Mouse (Mus musculus) embryonic stem cell, embryonic (primary cell): ENCODE results near the gene Sh3gl1.

Experiments used
- CTCF ChIA-PET, 4 experiments: fragments of 300-600 bp in 2 of 4; fragments of 350-600 bp in 2 of 4; sonication (Branson Sonifier 250); formaldehyde crosslinking; loops; one replicate each; lab custom pipeline; 2022; ENCODE audit warnings: inconsistent platforms in 2 of 4; lab: Charles Lee
- POLR2A ChIA-PET, 4 experiments: fragments of 300-600 bp in 2 of 4; fragments of 350-600 bp in 2 of 4; sonication (Branson Sonifier 250); formaldehyde crosslinking; loops; one replicate each; lab custom pipeline; 2022; ENCODE audit warnings: antibody characterized with exemption in 4 of 4, inconsistent platforms in 1 of 4; lab: Charles Lee

Sh3gl1 gene

GRCm38 (mm10) chr17:55967186-55967585 lies 69.2 kb downstream of the Sh3gl1 start:
- POLR2A ChIA-PET, result interaction anchor here in 2 of 4 experiments (0.7 to 1.6 kb wide), 13 partner anchors 8 to 323 kb away, joined by 3 to 6 read pairs (median 3); partner anchors contain the start of genes Ebi3 (in 1 of the 2), Hdgfl2 (in 1 of the 2), Sh3gl1 (in 1 of the 2) and Yju2 (in 1 of the 2)
- CTCF ChIA-PET, result interaction anchor here in 3 of 4 experiments (0.6 to 1.6 kb wide), 3 partner anchors 9 to 76 kb away, joined by 3 to 5 read pairs (median 4); no protein-coding TSS in a partner anchor
